Mouse (Mus musculus) liver (tissue): ENCODE results near the gene Lin54.
A peak's percentile ranks its signal among the peaks of the same experiment; 100 is the strongest.

Source experiments
- DNase-seq: peaks from one replicate; pipeline ENCODE4 v3.0.0-alpha.2; 2020; ENCODE audit warnings: mixed read lengths

The Lin54 gene

GRCm38 (mm10) chr5:100500458-100500961, at the start of gene Lin54:
TSS of gene Lin54 (minus strand) at chr5:100500639.
- DNase-seq: peak; percentile 94

GRCm38 (mm10) chr5:100550151-100550550, 49.7 kb upstream of the Lin54 start:
- no peak for DNase-seq

- no peak for DNase-seq
Observed at GRCm38 (mm10) chr5:100549311-100549710, 48.9 kb upstream of the Lin54 start.

- no peak for DNase-seq
Observed at GRCm38 (mm10) chr5:100548236-100548635, 47.8 kb upstream of the Lin54 start.

- no peak for DNase-seq
Observed at GRCm38 (mm10) chr5:100546294-100547080, 46.0 kb upstream of the Lin54 start.

- DNase-seq: peak; percentile 33
Observed at GRCm38 (mm10) chr5:100536638-100537037, 36.2 kb upstream of the Lin54 start.

- DNase-seq: no peak
Observed at GRCm38 (mm10) chr5:100535826-100536225, 35.4 kb upstream of the Lin54 start.

GRCm38 (mm10) chr5:100526164-100526563, 25.7 kb upstream of the Lin54 start:
- peak; percentile 31 for DNase-seq

GRCm38 (mm10) chr5:100525620-100526019, 25.2 kb upstream of the Lin54 start:
- no peak for DNase-seq

- no peak for DNase-seq
Observed at GRCm38 (mm10) chr5:100524921-100525320, 24.5 kb upstream of the Lin54 start.

GRCm38 (mm10) chr5:100523331-100523730, 22.9 kb upstream of the Lin54 start:
- DNase-seq: no peak

GRCm38 (mm10) chr5:100520223-100520622, 19.8 kb upstream of the Lin54 start:
- no peak for DNase-seq

- DNase-seq: no peak
Observed at GRCm38 (mm10) chr5:100519027-100519411, 18.6 kb upstream of the Lin54 start.

GRCm38 (mm10) chr5:100518049-100519026, 17.9 kb upstream of the Lin54 start, which contains the start of gene Cops4:
TSS of gene Cops4 (plus strand) at chr5:100518309.
- peak; percentile 98 for DNase-seq

GRCm38 (mm10) chr5:100512576-100512975, 12.1 kb upstream of the Lin54 start:
- DNase-seq: no peak

- DNase-seq: no peak
Observed at GRCm38 (mm10) chr5:100509247-100509646, 8.8 kb upstream of the Lin54 start.

- DNase-seq: no peak
Observed at GRCm38 (mm10) chr5:100501267-100501666, 828 bp upstream of the Lin54 start.

GRCm38 (mm10) chr5:100499831-100500304, 571 bp downstream of the Lin54 start:
- peak; percentile 79 for DNase-seq

GRCm38 (mm10) chr5:100499243-100499642, 1.2 kb downstream of the Lin54 start:
- no peak for DNase-seq

GRCm38 (mm10) chr5:100498436-100499180, 1.8 kb downstream of the Lin54 start:
- DNase-seq: peak; percentile 94

GRCm38 (mm10) chr5:100491704-100492103, 8.7 kb downstream of the Lin54 start:
- DNase-seq: no peak

GRCm38 (mm10) chr5:100489340-100489739, 11.1 kb downstream of the Lin54 start:
- no peak for DNase-seq
